Mouse (Mus musculus) stomach, postnatal 0 days (tissue): ENCODE measurements around the gene Gna12.

Source experiments
- CTCF ChIP-seq: IDR thresholded peaks from 2 replicates; pipeline ENCODE4 v1.5.1; 2016; ENCODE audit warnings: antibody characterized with exemption, low read depth, mild to moderate bottlenecking, moderate library complexity
- EP300 ChIP-seq: optimal IDR thresholded peaks from 2 replicates; pipeline ENCODE3; 2016; ENCODE audit warnings: antibody characterized with exemption

DNA sequence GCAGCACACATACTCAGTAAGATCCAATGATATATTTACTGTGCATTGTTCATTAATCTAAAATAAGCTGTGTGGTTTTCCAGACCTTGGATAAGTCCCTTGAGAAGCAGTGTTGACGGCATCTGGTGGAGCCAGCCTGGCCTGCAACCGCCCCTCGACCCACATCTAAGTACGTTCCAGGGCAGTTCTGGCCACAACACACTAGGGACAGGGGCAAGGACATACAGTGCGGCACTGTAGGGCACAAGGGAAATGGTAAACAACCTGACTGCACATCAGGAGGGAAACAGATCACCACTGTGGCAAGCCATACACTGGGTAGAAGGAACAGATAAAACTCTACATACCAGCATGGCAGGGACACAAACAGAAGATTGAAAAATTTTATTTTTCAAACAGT, 28.4 kb downstream of the Gna12 start:
- no peak for TF ChIP-seq CTCF
- no peak for TF ChIP-seq EP300
